Mouse (Mus musculus) lung, adult 2 months (tissue): ENCODE data around the gene Rnf34.

Source experiments
- CTCF ChIP-seq: fragments of 200-500 bp; IDR thresholded peaks from 2 replicates; pipeline ENCODE4 v1.5.1; 2011; ENCODE audit warnings: mild to moderate bottlenecking, low read length, control low read depth; ENCODE audit not compliant: insufficient read depth
- POLR2A ChIP-seq: fragments of 200-500 bp; IDR thresholded peaks from 2 replicates; pipeline ENCODE4 v1.6.1; 2011; ENCODE audit warnings: low read depth, mild to moderate bottlenecking, control low read depth, low read length, borderline replicate concordance; ENCODE audit errors: extremely low read depth

DNA sequence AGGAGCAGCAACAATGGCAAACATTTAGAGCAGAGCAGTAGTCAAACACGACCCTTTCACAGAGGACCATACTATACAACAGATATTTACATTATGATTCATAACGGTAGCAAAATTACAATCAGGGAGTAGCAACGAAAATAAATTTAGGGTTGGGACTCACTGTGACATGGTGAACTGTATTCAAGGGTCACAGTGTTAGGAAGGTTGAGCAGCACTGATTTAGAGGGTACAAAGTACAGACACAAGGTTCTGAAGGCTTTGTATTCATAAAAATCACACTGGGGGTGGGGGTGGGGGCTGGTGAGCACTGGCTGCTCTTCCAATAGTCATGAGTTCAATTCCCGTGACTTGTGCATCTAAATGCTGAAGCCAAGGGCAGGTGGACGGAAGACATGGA lies 70.7 kb downstream of the Rnf34 start:
- TF ChIP-seq CTCF (no peak), POLR2A (no peak)
